Mouse (Mus musculus) liver, adult 2 months (tissue): ENCODE data around the gene Cpa4. TPM values are rescaled to one million over a fixed set of nuclear protein-coding genes. Genes with fewer than 3 reads are reported as not detected.

ENCODE experiments used
- DNase-seq: peaks from one replicate; pipeline ENCODE4 v3.0.0-alpha.2; 2011; ENCODE audit warnings: low read depth, low spot score; ENCODE audit errors: extremely low read depth
- H3K27ac ChIP-seq: fragments of 200-500 bp; replicated peaks from 2 replicates; pipeline ENCODE4 v1.5.1; 2012; ENCODE audit warnings: low read depth, mild to moderate bottlenecking, control low read depth, inconsistent platforms, low read length; ENCODE audit not compliant: insufficient read depth
- H3K27me3 ChIP-seq: fragments of 200-500 bp; 2 replicates; pipeline ENCODE4 v1.6.1; 2012; ENCODE audit warnings: mild to moderate bottlenecking, moderate library complexity, low read length, inconsistent platforms; ENCODE audit not compliant: control insufficient read depth, insufficient read depth
- H3K36me3 ChIP-seq: fragments of 200-500 bp; 2 replicates; pipeline ENCODE4 v1.6.1; 2012; ENCODE audit warnings: low read length, inconsistent platforms; ENCODE audit not compliant: control insufficient read depth, insufficient read depth
- H3K4me1 ChIP-seq: fragments of 200-500 bp; 2 replicates; pipeline ENCODE4 v1.6.1; 2011; ENCODE audit warnings: low read length; ENCODE audit not compliant: control insufficient read depth, insufficient read depth
- H3K4me3 ChIP-seq: fragments of 200-500 bp; 2 replicates; pipeline ENCODE4 v1.5.1; 2011; ENCODE audit warnings: low read depth, mild to moderate bottlenecking, control low read depth, low read length, moderate library complexity; ENCODE audit not compliant: insufficient read depth
- H3K79me2 ChIP-seq: fragments of 200-500 bp; 2 replicates; pipeline ENCODE4 v1.6.1; 2012; ENCODE audit warnings: inconsistent platforms, mild to moderate bottlenecking, low read length, moderate library complexity; ENCODE audit not compliant: control insufficient read depth, insufficient read depth
- H3K9ac ChIP-seq: fragments of 200-500 bp; 2 replicates; pipeline ENCODE4 v1.6.1; 2012; ENCODE audit warnings: low read depth, mild to moderate bottlenecking, control low read depth, inconsistent platforms, low read length
- CTCF ChIP-seq: fragments of 200-500 bp; IDR thresholded peaks from 2 replicates; pipeline ENCODE4 v1.5.1; 2011; ENCODE audit warnings: low read depth, low read length, control low read depth
- POLR2A ChIP-seq: fragments of 200-500 bp; IDR thresholded peaks from 2 replicates; pipeline ENCODE4 v1.6.1; 2011; ENCODE audit warnings: low read length, control low read depth; ENCODE audit not compliant: insufficient read depth; ENCODE audit errors: extremely low read depth
- WGBS: fragments of 180-500 bp; shearing (Covaris S2); methylation state at CpG from one replicate; pipeline ENCODE4 v1.1.7; 2018; 5-methylcytosine and 5-hydroxymethylcytosine counted together
- polyA plus RNA-seq: library from polyadenylated mRNA; depleted of rRNA; stranded (reverse); fragments of >200 nt; gene quantifications from 2 replicates; pipeline ENCODE4 v1.2.3, GENCODE M21; 2012
- total RNA-seq: library from RNA; depleted of rRNA; stranded (reverse); fragments of >200 nt; gene quantifications from 2 replicates; pipeline ENCODE4 v1.2.3, GENCODE M21; 2014

Cpa4 gene
- total and polyA plus RNA-seq, 2 experiments: not detected

GRCm38 (mm10) chr6:30614251-30614650, 46.1 kb downstream of the Cpa4 start:
- Histone ChIP-seq H3K27me3 (peaks cover 2% of the 10 kb centered on the region; the same call in 1 of the 2 replicates), H3K36me3 (no peaks in the 10 kb centered on the region), H3K4me1 (no peaks in the 10 kb centered on the region), H3K79me2 (no peaks in the 10 kb centered on the region), H3K4me3 (no peak overlapping the region), H3K9ac (no peak overlapping the region), H3K27ac (no peak overlapping the region)
- TF ChIP-seq POLR2A (no peak), CTCF (no peak)
- DNase-seq: no peak
- 90% methylated on average over 6 of the region's 6 CpGs for WGBS

- Histone ChIP-seq H3K36me3 (no peaks in the 10 kb centered on the region), H3K79me2 (no peaks in the 10 kb centered on the region), H3K27ac (no peak overlapping the region), H3K9ac (no peak overlapping the region), H3K4me1 (no peaks in the 10 kb centered on the region), H3K27me3 (peaks cover 2% of the 10 kb centered on the region; the same call in 1 of the 2 replicates), H3K4me3 (no peak overlapping the region)
- 54% methylated on average over 4 of the region's 4 CpGs for WGBS
- TF ChIP-seq POLR2A (no peak), CTCF (no peak)
- DNase-seq: no peak
Measured at GRCm38 (mm10) chr6:30615741-30616140, 47.6 kb downstream of the Cpa4 start.

- no peaks in the 10 kb centered on the region for H3K79me2 ChIP-seq
- TF ChIP-seq POLR2A: no peak
- 19% methylated on average over 8 of the region's 8 CpGs for WGBS
- no peak for DNase-seq
- peaks cover 2% of the 10 kb centered on the region; the same call in 1 of the 2 replicates for H3K27me3 ChIP-seq
- H3K4me3 ChIP-seq: no peak overlapping the region
- H3K36me3 ChIP-seq: no peaks in the 10 kb centered on the region
- no peak overlapping the region for H3K27ac ChIP-seq
- H3K9ac ChIP-seq: no peak overlapping the region
- no peaks in the 10 kb centered on the region for H3K4me1 ChIP-seq
Measured at GRCm38 (mm10) chr6:30616491-30616941, 48.3 kb downstream of the Cpa4 start.

GRCm38 (mm10) chr6:30617020-30617958, 49.1 kb downstream of the Cpa4 start:
- DNase-seq: no peak
- H3K9ac ChIP-seq: no peak overlapping the region
- no peak for TF ChIP-seq CTCF
- TF ChIP-seq POLR2A: no peak

GRCm38 (mm10) chr6:30617959-30618590, 49.9 kb downstream of the Cpa4 start:
- no peak for TF ChIP-seq POLR2A
- TF ChIP-seq CTCF: no peak
- Histone ChIP-seq H3K27ac (no peak overlapping the region), H3K9ac (no peak overlapping the region), H3K79me2 (no peaks in the 10 kb centered on the region), H3K36me3 (no peaks in the 10 kb centered on the region), H3K27me3 (peaks cover 2% of the 10 kb centered on the region; the same call in 1 of the 2 replicates), H3K4me3 (no peak overlapping the region), H3K4me1 (no peaks in the 10 kb centered on the region)
- WGBS: 44% methylated on average over 18 of the region's 18 CpGs
- no peak for DNase-seq

More at GRCm38 (mm10) chr6:30617020-30617958, 49.1 kb downstream of the Cpa4 start:
- Histone ChIP-seq H3K27me3 (peaks cover 2% of the 10 kb centered on the region; the same call in 1 of the 2 replicates), H3K4me3 (no peak overlapping the region), H3K36me3 (no peaks in the 10 kb centered on the region), H3K27ac (no peak overlapping the region), H3K79me2 (no peaks in the 10 kb centered on the region), H3K4me1 (no peaks in the 10 kb centered on the region)
- 26% methylated on average over 13 of the region's 13 CpGs for WGBS
